Mouse (Mus musculus) B cell, adult (primary cell): ENCODE data around the gene Ap1m1. TPM values are rescaled to one million over a fixed set of nuclear protein-coding genes. Genes with fewer than 3 reads are reported as not detected.

Experiments used
- total RNA-seq: library from RNA; stranded (reverse); gene quantifications from 4 replicates; pipeline ENCODE4 v1.2.4, GENCODE M21; 2023; ENCODE audit not compliant: inconsistent age

The Ap1m1 gene
- 185 to 223 TPM (median 213 TPM) in 4 replicates for total RNA-seq

DNA sequence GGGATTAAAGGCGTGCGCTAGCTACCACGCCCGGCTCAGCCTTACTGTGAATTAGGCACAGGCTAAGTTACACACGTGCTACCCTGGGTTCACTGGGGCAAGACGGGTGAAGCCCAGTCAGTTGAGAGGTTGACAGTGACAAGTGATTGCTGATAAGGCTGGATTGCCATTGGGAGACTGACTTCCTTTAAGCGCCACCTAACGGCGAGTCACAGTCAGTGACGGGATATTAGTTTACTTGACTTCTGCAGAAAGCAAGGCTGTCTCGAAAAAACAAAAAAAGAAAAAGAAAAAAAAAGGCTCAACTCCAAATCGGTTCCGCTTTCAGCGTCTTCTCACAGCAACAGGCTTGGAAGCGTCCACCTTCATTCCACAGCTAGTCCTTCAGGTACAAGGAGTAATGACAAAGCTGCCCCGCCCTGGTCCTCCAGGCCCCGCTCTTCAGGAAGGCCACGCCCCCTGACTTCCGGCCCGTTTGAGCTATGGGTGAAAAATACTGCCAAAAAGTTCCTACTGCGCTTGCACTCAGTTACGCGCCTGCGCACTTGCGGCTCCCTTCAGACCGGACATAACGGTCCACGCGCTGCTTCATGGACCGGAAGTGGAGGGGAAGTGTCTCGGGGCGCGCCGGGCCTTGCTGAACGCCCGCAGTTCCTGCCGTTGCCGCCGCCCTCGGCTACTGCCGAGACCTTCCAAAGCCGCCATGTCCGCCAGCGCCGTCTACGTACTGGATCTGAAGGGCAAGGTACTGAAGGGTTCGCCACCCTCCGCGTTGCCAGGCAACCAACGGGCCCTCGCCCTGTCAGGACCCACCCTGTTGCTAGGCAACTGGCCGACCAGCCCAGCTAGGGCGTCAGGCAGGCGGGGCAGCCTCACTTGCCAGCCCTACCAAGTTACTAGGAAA is at the start of gene Ap1m1:
TSS of gene Ap1m1 (plus strand) at position 520 of the 904 bp plus-strand sequence.

DNA sequence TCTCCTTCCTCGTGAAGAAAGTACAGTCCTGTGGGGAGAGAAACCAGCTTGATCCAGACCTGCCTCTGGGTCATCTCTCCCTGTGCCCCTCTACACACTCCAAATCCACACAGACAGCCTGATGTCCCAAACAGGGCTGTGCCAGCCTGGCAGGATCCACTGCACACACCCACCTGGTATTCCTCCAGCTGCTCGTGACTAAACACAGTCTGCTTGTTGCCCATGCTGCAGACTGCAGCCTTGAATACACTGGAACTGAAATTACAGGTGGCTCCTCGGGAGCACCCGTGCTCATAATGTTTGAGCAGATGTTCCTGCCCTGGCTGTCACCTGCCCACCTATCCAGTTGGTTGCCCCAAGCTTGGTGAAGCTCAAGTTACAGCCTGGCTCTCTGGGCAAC is 27.1 kb upstream of the Ap1m1 start, which contains the start of gene Cib3:
TSS of gene Cib3 (minus strand) at position 87 of the 400 bp plus-strand sequence.

DNA sequence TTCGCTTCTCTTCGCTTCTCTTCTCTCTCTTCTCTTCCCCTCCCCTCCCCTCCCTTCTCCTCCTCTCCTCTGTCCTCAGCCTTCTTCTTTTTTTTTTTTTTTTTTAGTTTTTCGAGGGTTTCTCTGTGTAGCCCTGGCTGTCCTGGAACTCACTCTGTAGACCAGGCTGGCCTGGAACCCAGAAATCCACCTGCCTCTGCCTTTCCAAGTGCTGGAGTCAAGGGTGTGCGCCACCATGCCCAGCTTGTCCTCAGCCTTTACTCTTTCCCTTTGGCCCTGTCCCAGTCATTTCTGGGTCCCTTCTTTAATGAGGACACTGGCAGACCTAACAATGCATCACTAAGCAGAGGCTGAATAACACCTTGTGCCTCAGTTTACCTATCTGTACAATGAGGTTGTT is 26.3 kb upstream of the Ap1m1 start, which contains the start of gene Gm11034:
TSS of gene Gm11034 (minus strand) at position 101 of the 400 bp plus-strand sequence.

DNA sequence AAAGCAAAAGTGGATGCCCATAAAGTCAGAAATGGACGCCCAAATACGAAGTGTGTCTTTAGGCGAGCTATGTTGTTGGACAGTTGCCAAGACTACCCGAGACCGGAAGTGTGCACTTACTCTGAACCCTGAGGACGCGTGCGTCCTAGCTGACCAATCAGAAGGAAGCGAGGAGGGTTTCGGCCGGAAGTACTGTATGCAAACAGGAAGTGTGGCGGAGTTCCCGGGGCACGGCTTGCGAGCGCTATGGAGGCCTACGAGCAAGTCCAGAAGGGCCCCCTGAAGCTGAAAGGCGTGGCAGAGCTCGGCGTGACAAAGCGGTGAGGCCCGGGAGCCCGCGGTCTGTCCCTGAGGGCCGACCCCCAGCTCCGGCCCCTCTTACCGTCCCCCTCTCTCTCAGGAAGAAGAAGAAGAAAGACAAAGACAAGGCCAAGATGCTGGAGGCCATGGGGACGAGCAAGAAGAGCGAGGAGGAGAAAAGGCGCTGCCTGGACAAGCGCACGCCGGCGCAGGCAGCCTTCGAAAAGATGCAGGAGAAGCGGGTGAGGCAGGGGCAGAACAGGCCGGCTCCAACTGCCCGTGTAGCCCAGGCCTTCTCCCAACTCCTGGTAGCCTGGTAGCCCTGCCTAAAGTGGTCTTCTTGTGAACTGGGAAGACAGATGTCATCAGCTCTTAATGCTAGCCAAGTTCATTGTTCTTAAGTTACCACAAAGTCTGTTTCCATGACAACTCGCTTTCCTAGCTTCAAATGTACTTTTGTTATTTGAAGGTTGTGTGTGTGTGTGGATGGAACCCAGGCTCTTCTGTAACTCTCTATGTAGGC is 20.1 kb upstream of the Ap1m1 start, which contains the start of gene Fam32a:
TSS of gene Fam32a (plus strand) at position 190 of the 823 bp plus-strand sequence.

DNA sequence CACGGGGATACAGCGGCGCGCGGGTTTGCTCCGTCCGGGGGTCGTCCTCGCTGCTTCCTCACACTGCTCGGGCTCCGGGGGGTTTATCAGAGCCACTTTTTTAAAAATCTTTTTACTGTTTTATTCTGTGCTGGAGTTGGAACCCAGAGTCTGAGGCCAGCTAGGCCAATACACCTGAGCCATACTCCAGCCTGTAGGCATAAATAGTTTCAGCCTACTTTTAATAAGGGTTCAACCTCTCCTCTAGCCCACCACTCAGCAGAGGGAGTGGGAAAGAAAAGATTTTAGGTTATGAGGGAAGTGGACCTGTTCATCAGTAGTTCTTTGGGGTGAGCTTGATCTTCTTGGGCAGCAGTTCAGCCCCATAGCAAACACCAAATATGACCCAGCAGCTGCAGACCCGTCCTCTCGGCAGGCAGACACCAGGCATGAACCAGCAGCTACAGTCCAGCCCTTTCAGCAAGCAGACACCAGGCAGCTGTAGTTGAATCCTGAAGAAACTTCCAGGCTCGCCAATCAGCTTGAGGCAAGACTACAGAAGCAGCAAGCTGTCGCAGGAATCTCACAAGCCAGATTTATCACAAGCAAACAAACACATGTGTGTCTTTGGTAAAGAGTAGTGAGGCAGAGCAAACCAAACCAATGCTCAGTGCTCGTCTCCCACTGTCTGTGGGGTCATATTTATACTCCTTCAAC is 65.5 kb downstream of the Ap1m1 start, which contains the start of gene Gm10282:
TSS of gene Gm10282 (minus strand) at position 51 of the 696 bp plus-strand sequence.

Other genes with a start within 250 kb of the Ap1m1 start
- gene Cyp4f18, start 230.4 kb upstream of the Ap1m1 start, total RNA-seq: 186 to 230 TPM (median 196 TPM) in 4 replicates
- not detected in 4 replicates for gene Olfr372, start 198.8 kb upstream of the Ap1m1 start, total RNA-seq
- gene Olfr373, start 156.8 kb upstream of the Ap1m1 start, total RNA-seq: 0.21 TPM in 1 of 4 replicates, not detected in the others
- 0.06 to 0.22 TPM (median 0.06 TPM) in 3 of 4 replicates, not detected in the other for gene Olfr374, start 133.0 kb upstream of the Ap1m1 start, total RNA-seq
- 246 to 263 TPM (median 261 TPM) in 4 replicates for gene Tpm4, start 105.0 kb upstream of the Ap1m1 start, total RNA-seq
- gene Rab8a, start 78.8 kb upstream of the Ap1m1 start, total RNA-seq: 110 to 144 TPM (median 142 TPM) in 4 replicates
- gene Hsh2d, start 50.4 kb upstream of the Ap1m1 start, total RNA-seq: 28.4 to 38.7 TPM (median 32.9 TPM) in 4 replicates
- 1.00 to 1.0 TPM in 2 of 4 replicates, not detected in the others for gene Cib3, start 27.2 kb upstream of the Ap1m1 start, total RNA-seq
- not detected in 4 replicates for gene Gm11034, start 26.4 kb upstream of the Ap1m1 start, total RNA-seq
- gene Fam32a, start 20.3 kb upstream of the Ap1m1 start, total RNA-seq: 80.2 to 90.2 TPM (median 89.1 TPM) in 4 replicates
- 19.0 to 25.5 TPM (median 21.6 TPM) in 4 replicates for gene Gm10282, start 65.2 kb downstream of the Ap1m1 start, total RNA-seq
- 3,310 to 3,828 TPM (median 3,617 TPM) in 4 replicates for gene Klf2, start 79.0 kb downstream of the Ap1m1 start, total RNA-seq
- gene Eps15l1, start 181.4 kb downstream of the Ap1m1 start, total RNA-seq: 89.0 to 108 TPM (median 102 TPM) in 4 replicates
- 0.39 to 0.51 TPM in 2 of 4 replicates, not detected in the others for gene Calr3, start 203.9 kb downstream of the Ap1m1 start, total RNA-seq
- gene 1700030K09Rik, start 203.9 kb downstream of the Ap1m1 start, total RNA-seq: 28.2 to 37.2 TPM (median 35.7 TPM) in 4 replicates
- 118 to 152 TPM (median 126 TPM) in 4 replicates for gene Cherp, start 235.2 kb downstream of the Ap1m1 start, total RNA-seq